Mouse (Mus musculus) cortical plate, adult 2 months (tissue): ENCODE data around the gene Olfr718-ps1. TPM values are rescaled to one million over a fixed set of nuclear protein-coding genes. Genes with fewer than 3 reads are reported as not detected.

Source experiments
- H3K27ac ChIP-seq: fragments of 200-500 bp; 2 replicates; pipeline ENCODE4 v1.5.1; 2012; ENCODE audit warnings: low read length, control low read depth, inconsistent platforms; ENCODE audit not compliant: insufficient read depth
- H3K4me1 ChIP-seq: fragments of 200-500 bp; 2 replicates; pipeline ENCODE4 v1.6.1; 2011; ENCODE audit warnings: low read length; ENCODE audit not compliant: control insufficient read depth, insufficient read depth
- H3K4me3 ChIP-seq: fragments of 200-500 bp; 2 replicates; pipeline ENCODE4 v1.5.1; 2011; ENCODE audit warnings: mild to moderate bottlenecking, low read length, control low read depth; ENCODE audit not compliant: insufficient read depth
- CTCF ChIP-seq: fragments of 200-500 bp; IDR thresholded peaks from 2 replicates; pipeline ENCODE4 v1.5.1; 2011; ENCODE audit warnings: mild to moderate bottlenecking, control low read depth, low read length; ENCODE audit not compliant: insufficient read depth; ENCODE audit errors: extremely low read depth
- POLR2A ChIP-seq: fragments of 200-500 bp; IDR thresholded peaks from 2 replicates; pipeline ENCODE4 v1.6.1; 2011; ENCODE audit warnings: mild to moderate bottlenecking, low read length, control low read depth; ENCODE audit not compliant: insufficient read depth; ENCODE audit errors: extremely low read depth
- polyA plus RNA-seq: library from polyadenylated mRNA; depleted of rRNA; stranded (reverse); fragments of >200 nt; gene quantifications from 2 replicates; pipeline ENCODE4 v1.2.3, GENCODE M21; 2012

Gene Olfr718-ps1
- polyA plus RNA-seq, 1 experiment = not detected

DNA sequence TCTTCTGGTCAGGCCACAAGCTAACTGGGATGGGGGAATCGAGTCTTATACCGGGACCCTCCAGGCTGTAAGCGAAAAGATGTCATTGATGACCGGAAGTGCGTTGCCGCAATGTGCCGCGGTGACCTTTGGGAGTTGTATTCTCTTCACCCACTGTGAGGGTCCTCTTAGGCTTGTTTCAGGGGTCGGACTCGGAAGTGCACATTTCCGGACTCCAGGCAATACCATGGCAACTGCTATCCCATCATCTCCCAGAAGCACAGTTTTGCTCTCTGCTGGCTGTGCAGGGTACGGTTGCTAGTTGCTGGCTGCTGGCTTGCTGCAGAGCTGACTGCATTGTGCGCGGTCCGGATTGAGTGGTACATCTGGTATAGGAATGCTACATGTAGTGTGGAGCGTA lies 18.3 kb downstream of the Olfr718-ps1 start:
- H3K27ac ChIP-seq = no peak overlapping the region
- H3K4me1 ChIP-seq = peaks cover 3% of the 10 kb centered on the region
- TF ChIP-seq POLR2A (no peak), CTCF (no peak)
- no peak overlapping the region for H3K4me3 ChIP-seq

DNA sequence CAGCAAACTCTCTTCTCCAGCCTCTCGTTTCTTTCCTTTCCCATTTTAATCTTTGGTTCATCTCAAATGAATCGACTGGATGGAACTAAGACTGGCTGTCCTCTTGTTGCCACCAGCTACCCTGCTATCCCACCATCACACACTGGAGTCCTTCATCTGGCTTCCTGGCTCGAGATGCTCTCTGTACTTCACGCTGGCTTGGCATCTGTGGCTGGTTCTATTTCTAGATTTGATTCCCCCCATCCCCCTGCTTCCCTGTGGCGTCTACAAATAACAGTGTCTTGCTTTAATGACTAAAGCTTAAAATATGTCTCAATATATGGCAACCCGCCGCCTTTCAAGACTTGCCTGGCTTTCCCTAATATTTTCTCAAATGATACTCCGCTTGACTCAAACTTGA lies 19.5 kb downstream of the Olfr718-ps1 start:
- H3K27ac ChIP-seq = no peak overlapping the region
- TF ChIP-seq CTCF = no peak
- TF ChIP-seq POLR2A = no peak
- H3K4me3 ChIP-seq = no peak overlapping the region
- peaks cover 3% of the 10 kb centered on the region for H3K4me1 ChIP-seq

DNA sequence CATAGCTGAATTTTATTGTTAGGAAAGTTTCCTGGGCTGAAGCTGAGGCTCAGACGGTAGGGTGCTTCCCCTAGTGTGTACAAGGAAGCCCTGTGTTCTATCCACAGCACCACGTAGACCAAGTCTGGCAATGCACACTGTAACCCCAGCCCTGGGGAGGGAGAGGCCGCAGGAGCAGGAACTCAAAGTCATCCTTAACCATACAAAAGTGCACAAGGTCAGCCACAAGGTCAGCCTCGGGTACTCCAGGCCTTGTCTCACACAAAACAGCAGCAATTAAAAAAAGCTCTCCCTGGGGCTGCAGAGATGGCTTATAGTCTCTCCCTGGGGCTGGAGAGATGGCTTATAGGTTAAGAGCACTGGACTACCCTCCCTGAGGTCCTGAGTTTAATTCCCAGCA lies 20.5 kb downstream of the Olfr718-ps1 start:
- H3K4me3 ChIP-seq = no peak overlapping the region
- H3K27ac ChIP-seq = no peak overlapping the region
- TF ChIP-seq CTCF (no peak), POLR2A (no peak)
- H3K4me1 ChIP-seq = peaks cover 3% of the 10 kb centered on the region

DNA sequence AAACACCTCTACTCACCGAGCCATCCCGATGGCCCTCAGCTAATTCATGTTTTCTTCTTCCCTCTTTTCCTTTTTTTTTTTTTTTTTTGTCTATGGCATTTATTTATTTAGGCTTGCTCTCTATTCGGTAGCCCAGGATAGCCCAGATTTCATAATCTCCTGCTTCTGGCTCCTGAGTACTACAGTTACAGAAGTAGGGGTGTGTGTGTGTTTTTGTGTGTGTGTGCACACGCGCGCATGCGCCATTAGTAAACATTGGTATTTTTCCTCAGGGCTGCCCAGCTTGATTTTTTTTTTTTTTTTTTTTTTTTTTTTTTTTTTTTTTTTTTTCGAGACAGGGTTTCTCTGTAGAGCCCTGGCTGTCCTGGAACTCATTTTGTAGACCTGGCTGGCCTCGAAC lies 21.3 kb downstream of the Olfr718-ps1 start:
- Histone ChIP-seq H3K4me1 (peaks cover 3% of the 10 kb centered on the region), H3K4me3 (no peak overlapping the region), H3K27ac (no peak overlapping the region)
- TF ChIP-seq CTCF (no peak), POLR2A (no peak)

DNA sequence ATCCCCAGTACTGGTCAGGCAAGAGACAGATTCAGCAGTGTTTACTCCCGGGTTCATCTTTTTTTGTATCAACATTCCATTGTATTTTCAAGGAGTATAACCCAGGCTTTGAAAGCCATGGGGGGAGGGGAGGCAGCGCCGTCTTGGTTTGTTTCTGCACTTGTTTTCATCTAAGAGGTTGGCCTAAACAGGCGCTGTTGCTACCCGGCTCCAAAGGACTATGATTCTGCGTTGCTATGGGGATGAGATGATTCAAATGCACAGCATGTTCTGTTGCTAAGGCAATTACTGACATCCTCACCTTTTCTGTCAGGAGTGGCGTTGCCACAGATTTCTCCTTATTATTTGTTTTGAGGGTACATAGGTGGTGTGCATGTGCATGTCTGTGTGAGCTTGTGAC lies 21.8 kb downstream of the Olfr718-ps1 start:
- Histone ChIP-seq H3K4me1 (peaks cover 3% of the 10 kb centered on the region), H3K27ac (no peak overlapping the region), H3K4me3 (no peak overlapping the region)
- TF ChIP-seq CTCF (no peak), POLR2A (no peak)

DNA sequence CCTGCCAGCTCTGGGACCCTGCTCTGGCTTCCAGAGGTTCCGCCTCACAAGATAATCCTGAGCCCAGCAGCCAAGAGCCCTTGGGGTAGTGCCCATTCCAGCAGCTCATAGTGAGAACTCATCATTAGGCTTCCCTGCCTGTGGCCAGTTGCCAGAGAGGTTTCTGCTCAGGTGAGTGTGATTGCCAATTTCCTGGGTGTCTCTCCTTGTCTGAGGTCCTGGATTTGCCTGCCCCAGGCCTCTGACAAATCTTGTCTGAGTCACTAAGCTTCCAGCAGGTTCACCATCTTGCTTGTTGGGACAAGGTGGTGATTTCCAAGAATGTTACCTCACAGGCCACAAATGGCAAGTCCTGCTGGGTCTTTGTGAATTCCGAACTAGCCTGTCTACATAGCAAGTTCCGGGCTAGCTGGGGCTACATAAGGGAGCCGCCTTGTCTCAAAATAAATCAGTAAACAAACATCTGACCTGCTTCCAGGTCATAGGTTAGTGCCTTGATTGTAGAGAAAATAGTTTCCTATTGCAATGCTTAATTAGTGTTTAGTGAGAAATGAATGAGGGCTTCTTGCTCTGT lies 22.5 kb downstream of the Olfr718-ps1 start:
- H3K4me1 ChIP-seq = peaks cover 3% of the 10 kb centered on the region
- no peak overlapping the region for H3K4me3 ChIP-seq
- H3K27ac ChIP-seq = no peak overlapping the region
- TF ChIP-seq POLR2A = no peak

DNA sequence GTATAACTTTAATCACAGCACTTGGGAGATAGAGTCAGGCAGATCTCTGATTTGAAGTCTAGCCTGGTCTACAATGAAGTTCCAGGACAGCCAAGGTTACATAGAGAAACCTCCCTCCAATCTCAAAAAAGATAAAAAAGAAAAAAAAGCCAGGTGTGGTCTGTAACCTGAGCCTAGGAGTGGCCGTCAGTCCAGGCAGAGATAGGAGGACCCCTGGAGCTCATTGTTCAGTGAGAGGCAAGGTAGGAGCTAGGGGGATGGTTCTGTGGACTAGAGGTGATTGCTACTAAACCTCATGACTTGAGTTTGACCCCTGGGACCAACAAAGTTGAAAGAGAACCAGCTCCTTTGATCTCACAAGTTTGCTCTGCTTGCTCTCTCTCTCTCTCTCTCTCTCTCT lies 24.7 kb downstream of the Olfr718-ps1 start:
- H3K27ac ChIP-seq = no peak overlapping the region
- TF ChIP-seq CTCF = no peak
- H3K4me3 ChIP-seq = no peak overlapping the region
- peaks cover 3% of the 10 kb centered on the region for H3K4me1 ChIP-seq

DNA sequence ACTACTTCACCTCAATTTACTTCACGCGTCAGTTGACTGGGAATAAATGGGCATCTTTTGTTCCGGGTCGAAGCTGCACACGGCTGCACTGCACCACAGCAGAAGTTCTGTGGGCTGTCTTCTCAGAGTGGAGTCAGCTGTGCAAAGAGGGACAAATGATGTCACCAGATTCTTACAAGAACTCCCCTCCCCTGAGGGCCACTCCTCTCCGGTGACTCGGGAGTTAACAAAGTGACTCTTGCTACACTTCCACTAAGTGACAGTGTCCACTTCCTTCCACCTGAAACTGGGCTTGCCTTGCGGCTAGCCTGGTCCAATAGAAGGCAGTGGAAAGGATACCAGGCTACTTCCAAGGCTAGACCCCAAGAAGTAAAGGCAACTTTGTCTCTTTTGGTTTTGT lies 25.3 kb downstream of the Olfr718-ps1 start:
- TF ChIP-seq POLR2A = no peak
- no peak for TF ChIP-seq CTCF

DNA sequence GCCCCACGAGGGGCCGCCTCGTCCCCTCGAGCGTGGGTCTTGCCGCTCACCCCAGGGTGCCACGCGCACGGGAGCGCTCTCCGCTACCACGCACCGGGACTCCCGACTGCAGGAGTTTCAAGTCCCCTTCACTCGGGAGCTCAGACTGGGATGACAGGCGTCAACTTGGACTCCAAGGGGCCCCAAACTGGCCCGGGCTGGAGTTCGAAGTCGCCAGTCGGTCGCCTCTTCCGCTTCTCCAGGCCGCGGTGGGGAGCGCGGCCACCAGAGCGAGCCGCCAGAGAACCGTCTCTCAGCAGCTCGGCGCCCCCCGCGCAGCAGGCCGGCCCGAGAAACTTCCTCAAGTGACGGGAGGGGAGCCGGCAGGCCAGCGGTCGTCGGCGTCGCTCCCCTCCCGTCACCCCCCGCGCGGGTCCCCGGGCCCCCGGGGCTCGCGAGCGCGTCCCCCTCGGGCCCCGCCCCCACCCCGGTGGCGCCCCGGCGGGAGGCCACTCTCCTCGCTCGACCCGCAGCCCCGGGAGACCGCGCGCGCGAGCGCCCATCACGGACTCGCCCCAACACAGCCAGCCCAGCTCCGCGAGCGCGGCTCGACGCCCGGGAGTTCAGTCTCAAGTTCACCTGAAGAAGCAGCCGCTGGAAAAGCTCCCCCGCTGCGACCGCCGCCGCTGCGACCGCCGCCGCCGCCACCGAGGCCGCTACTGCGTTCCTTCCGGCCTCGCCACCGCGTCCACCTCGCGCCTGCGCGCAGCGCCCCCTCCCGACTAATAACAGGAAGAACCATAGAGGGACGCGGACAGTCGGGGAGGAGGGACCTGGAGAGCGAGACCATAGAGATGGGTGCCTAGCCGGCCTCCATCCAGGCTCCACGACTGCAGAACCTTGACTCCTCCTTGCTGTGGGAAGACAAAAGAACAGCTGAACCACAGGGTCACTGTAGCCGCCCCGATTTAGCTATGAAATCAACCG lies 34.8 kb downstream of the Olfr718-ps1 start, which contains the start of gene Rnf216:
Gene Rnf216 (minus strand): TSS at position 714 of the 966 bp plus-strand sequence.
- H3K27ac ChIP-seq = no peak within 1 kb of the TSS
- TF ChIP-seq CTCF (peak; percentile 55), POLR2A (peak; percentile 66; the same call in 1 of the 2 replicates)
- H3K4me1 ChIP-seq = peaks cover 2% of the 10 kb centered on the region; the same call in 1 of the 2 replicates
- peak within 1 kb of the TSS; percentile 60 for H3K4me3 ChIP-seq

More for the DNA sequence above, 25.3 kb downstream of the Olfr718-ps1 start:
- Histone ChIP-seq H3K4me3 (no peak overlapping the region), H3K4me1 (peaks cover 3% of the 10 kb centered on the region), H3K27ac (no peak overlapping the region)

DNA sequence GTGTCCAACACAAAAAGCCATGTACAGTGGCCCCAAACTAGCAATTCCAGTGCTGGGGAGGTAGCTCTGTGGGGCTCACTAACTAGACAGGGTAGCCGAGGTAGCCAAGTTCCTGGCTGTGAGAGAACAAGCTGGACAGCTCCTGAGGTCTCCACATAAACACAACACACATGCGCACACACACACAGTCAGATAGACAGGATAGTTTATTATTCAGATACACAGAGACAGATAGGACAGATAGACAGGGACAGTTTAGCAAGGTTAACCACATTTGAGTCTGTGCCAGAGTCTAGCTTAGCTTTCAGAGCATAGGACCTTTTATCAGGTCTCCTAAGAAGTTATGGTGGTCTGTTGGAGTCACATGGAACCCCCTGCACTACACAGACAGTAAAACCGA lies 40.5 kb downstream of the Olfr718-ps1 start:
- H3K4me3 ChIP-seq = no peak overlapping the region
- TF ChIP-seq CTCF (no peak), POLR2A (no peak)
- no peak overlapping the region for H3K27ac ChIP-seq
- H3K4me1 ChIP-seq = peaks cover 2% of the 10 kb centered on the region; the same call in 1 of the 2 replicates
